Mouse (Mus musculus): Measurements from ENCODE around the gene Lrrk1.

GRCm38 (mm10) chr7:66230246-66230637 is 157.9 kb downstream of the Lrrk1 start:
- TF ChIP-seq FLI1 (IDR thresholded peaks at IDR 0.05; ENCODE audit: low read length) (no peak), GATA1 (IDR thresholded peaks at IDR 0.05; ENCODE audit: borderline replicate concordance, low read length) (no peak)

All from megakaryocyte, embryonic 14.5 days (primary cell).